Mouse (Mus musculus) thymus, adult 18-20 months (tissue): ENCODE results near the gene Wdr73.

Source experiments
- DNase-seq, 2 experiments: peaks; one replicate each; pipeline ENCODE4 v3.0.0; 2022; ENCODE audit warnings: mixed read lengths in 2 of 2

Wdr73 gene

DNA sequence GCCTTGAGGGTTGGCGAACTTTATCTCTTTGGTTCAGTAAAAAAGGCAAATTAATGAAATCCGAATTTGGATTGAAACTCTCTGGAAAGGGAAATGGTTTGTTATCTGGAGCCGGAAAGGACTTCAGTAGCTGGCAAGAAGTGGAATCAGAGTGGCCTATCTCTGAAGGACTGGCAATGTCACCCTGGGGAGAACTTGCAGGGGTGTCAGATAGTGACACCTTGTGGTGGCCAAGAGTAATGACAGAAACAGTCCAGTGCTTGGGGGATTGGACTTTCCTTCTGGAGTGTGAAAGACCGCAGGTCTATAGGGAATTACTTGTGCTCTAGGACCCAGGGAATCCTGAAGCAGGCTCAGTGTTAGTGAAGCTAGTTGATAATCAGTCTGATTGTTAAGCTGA lies 51.4 kb downstream of the Wdr73 start:
- no peak for DNase-seq

DNA sequence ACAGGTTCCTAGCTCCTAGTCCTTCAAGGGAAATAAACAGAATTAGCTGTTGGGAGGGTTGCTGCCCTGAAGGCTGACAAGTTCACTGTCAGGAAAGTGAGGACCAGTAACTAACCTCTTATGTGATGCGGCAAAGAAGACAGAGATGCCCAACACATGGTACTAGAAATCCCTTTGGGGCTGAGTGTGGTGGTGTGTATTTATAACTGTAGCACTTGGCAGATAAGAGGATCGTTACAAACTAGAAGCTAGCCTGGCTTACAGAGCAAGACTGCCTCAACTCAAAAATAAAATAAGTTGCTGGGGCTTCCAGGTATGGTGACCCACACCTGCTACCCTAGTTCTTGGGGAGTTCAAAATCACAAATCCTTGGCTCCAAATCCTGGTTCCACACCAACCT lies 51.8 kb downstream of the Wdr73 start:
- no peak for DNase-seq

DNA sequence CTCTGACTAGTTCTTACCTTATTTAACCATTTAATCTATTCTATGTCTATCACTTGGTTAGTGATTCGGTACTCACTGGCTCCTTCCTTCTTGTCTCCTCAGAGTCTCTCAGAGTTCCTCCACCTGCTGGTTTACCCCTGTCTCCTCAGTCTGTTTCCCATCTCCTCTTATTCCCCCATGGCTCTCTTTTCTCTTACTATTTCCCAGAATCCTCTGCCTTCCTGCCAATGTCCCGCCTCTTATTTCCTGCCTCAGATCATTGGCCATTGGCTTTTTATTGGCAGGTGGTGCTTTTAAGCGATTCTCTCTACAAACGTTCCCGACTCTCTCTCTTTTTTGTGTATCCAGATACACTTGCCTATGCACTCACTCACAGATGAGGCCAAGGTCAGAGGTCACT lies 54.4 kb downstream of the Wdr73 start:
- DNase-seq = no peak

DNA sequence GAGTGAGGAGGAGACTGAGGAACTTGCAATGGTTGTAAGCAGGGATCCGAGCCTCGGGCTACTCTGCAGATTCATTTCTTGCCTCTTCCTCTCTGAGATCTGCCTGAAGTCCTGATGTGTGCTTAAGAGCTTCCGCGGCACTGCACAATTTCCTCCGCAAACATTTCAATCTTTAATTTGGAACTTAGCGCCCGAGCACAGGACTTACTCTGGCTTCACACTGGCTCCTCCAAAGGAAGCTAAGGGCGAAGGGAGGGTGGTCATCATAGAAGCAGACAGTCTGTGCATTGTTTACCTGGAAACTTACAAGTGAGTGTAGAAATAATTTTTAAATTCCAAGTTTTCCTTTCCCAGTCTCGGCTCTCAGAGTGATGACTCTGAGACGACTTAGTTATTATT lies 54.8 kb downstream of the Wdr73 start:
- no peak for DNase-seq

DNA sequence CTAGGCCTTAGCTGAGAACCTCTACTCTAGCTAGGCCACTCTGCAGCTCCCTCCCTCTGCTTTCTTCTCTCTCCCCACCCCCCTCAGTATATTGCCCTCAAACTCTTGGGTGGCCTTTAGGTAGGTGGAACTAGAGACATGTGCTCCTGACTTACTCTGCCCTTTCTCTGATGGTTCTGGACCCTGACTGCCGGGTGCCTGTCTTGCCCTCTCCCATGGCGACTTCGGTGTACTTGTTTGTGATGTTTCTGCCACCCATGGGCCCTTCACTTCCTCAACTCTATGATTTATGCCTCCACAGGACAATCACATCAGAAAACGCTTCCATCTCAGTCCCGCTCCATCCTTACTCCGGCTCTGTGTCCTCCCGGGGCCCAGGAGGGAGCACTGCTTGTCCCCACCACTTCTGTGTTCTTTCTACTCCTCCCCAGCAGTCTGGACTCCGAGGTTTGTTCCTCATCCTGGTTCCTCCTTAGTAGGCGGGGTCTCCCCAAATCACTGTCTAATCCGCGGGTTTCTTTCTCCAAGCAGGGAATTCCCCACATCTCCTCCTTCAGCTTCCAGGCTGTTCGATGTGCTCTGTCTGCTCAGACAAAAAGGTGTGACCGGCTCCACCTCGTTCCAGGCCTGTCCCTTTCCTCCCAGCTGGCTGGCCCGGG lies 55.3 kb downstream of the Wdr73 start:
- DNase-seq = no peak

DNA sequence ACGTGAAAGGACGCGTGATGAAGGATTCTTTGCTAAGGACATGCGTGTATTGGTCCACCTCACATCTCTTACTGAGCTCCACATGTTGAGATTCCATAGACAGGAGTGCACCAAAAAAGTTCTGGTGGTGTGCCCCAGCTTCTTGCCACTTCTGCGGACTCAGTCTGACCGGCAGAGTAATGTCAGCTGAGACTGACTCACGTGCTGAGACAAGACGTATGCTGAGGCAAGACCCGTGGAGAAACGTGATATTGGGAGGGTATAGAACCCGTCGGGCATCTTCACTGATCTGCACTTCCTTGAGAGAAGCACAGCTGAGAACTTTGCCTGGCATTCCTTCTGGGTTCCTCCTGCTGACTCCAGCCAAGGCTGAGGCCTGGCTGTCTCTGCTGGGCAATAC lies 56.4 kb downstream of the Wdr73 start:
- DNase-seq = no peak

DNA sequence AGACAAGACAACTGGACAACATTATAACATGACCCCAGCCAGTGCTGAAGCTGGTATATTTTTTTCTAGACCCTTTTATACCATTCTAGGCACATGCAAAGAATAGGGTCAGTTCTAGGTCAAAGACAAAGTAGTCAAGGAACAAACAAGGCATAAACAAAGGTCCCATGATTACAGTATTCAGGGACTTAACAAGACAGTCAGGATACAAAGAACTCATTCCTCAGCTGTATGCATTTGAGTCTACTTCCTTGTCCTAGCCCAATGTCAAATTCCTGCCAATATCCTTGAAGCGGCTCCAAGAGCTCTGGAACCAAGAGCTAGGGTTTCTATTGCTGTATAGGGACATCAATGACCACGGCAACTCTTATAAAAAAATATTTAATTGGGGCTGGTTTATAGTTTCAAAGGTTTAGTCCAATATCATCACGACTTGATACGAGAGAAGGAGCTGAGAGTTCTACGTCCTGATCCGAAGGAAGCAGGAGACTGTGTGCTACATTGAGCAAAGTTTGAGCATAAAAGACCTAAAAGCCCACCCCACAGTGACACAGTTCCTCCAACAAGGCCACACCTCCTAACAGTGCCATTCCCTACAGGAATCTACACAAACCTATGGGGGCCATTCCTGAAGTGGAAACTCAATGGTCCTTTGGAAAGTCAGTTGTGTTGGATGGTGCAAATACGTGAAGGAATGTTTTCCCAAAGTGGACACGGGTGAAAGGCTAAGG lies 57.0 kb downstream of the Wdr73 start:
- DNase-seq = no peak

DNA sequence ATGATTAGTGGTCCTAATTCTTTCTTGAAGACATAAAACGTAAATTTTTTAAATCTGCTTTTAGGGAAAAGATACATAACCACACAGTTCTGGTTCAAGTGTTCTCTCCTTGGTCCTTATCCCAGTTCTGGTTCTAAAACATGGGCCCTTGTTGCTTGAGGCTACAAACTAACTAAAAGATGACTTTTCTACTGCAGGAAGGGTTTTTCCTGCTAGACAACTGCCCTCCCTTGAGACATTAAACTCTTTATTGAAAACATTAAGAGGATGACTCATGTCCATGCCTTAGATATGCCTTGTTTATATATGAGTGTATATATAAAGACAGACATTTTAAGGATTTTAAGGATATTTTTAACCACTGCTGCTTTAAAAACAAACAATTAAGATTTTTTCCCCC lies 57.9 kb downstream of the Wdr73 start:
- DNase-seq = no peak

DNA sequence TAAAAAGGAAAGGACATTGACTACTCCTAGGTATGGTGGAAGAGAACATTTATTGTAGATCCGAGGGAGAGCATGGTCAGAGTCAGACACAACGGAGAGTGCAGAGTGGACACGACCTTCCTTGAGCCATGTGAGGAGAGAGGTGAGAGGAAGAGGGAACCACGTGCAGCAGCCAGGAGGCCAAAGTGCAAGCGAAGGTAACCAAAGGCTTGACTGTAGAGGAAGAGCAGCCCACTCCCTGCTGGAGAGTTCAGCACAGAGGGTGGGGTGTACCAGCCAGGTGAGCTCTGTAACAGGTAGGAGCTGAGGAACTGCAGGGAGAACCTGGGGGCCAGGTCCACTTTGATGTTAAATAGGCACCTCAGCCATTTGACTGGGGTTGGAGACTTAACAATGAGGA lies 58.9 kb downstream of the Wdr73 start:
- no peak for DNase-seq

DNA sequence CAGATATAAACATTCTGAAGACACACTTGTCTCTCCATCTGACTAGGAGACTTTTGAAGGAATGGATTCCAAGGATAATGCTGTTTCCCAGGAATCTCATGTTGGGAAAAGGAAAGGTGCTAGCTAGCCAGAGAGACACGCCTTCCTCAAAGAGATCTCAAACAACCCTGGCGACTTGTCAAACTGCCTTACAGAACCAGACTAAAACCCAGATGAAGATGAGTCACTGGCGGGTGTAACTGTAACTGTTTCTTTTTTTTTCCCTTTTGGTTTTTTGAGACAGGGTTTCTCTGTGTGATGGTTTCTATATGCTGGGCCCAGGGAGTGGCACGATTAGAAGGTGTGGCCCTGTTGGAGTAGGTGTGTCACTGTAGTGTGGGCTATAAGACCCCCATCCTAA lies 60.1 kb downstream of the Wdr73 start:
- DNase-seq = no peak
